Mouse (Mus musculus) gastrocnemius, postnatal 10 days (tissue): ENCODE results near the gene Fut4. TPM values are rescaled to one million over a fixed set of nuclear protein-coding genes. Genes with fewer than 3 reads are reported as not detected.
"Not testable (repeated sequence)": the region's sequence is repeated elsewhere in the genome, so short reads cannot be mapped to it uniquely, and the experiment has no call there.

Source experiments
- DNase-seq: peaks from one replicate; pipeline ENCODE4 v3.0.0; 2021; ENCODE audit warnings: mixed read lengths
- total RNA-seq, 2 experiments: library from RNA; stranded (reverse); gene quantifications; 2 replicates each; pipeline ENCODE4 v1.2.3; 2021

Fut4 gene
- total RNA-seq, 2 experiments from 2014 or later, result 0.56 to 0.84 TPM

DNA sequence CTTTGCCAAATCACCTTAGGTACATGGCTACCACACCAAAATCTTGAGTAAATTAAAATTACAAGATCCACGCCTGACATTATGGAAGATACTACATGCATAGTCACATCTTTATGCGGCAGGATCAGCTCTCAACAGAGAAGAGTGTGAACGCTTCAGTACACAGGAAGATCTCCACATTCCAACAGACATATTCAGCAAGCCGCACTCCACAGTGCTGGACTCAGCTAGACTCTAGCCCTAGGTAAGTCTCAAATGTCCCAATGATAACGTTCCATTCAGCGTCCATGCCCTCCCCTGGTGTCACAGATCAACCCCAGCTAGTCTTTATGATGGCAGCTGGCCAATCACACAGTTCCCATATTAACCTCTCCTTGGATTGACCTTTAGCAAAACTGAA is 26.2 kb downstream of the Fut4 start:
- no peak for DNase-seq

DNA sequence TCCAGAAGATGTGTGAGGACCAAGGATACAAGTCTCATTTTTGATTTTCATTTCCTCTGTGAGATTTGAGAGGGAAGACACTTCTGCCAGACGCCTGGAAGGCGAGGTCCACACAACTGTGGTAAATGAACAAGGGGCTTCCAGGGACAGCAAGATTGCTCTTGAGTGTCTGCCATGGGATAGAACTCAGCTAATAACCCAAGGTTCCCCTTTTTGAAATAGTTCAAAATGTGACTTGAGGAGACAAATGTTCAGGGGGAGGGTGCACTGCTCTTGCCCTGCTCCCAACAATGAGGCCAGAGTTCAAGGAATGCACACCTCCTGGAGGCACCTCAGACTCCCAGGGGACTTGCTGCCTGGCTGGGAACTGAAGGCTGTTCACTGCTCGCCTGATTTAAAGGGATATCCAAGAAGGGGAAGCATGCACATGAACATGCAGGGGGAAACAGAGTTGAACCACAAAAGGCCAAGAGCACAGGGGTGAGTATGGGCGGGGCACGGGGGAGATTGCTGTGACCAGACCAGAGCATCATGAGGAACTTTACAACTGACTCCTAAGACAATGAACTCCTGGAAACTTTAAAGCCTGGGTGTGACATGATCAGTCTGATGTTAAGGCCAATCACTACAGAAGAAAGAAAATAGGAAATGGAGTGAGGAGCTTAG is 27.3 kb downstream of the Fut4 start:
- no peak for DNase-seq

DNA sequence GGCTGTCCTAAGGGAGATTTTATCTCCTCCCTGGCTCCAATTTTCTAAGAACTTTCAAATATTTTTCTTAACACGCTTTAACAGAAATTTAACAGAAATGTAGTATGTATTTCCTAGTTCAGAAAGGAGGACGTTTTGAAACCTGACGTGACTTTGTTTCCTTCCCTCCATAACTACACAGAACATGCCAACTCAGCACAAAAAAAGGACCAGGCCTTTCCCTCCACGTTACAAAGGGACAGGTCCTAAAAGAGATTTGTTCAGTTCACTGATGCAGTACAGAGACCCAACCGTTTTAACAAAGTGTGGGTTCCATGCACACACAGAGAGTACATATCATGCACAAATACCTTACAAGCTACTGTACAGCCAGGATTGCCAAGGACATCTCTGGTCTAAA is 30.6 kb downstream of the Fut4 start:
- DNase-seq, result no peak

DNA sequence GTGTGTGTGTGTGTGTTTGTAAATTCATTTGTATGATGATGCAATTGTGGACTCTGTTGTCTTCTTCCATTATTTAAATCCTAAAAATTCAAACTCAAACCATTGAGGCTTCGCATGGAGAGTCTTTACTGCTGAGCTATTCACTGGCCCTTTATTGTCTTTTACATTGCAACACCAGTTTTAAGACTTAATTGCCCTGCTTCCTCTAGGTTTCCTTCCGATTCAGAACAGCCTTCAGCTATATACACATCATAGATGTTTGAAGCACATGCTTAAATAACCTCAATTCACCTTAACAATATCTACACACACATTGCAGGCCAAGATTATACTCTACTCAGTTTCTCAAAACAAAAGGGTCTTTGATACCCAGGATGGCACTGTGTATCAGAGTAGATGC is 31.8 kb downstream of the Fut4 start:
- DNase-seq, result no peak

DNA sequence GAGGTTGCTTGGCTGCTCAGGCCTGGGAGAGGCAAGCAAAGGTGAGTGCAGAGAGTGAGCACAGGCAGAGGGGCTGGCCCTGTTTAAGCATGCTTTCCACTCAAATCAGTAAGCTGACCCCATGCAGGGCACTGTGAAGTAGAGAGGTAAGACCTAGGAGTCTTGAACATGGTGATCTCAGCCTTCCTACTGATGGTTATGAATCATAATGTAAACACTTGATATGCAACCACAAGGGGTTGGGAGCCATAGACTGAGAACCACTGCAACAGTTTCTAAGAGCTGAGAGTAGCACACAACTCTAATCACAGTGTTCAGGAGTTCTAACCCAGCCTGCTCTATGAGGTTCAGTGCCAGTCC is 33.9 kb downstream of the Fut4 start:
- no peak for DNase-seq

DNA sequence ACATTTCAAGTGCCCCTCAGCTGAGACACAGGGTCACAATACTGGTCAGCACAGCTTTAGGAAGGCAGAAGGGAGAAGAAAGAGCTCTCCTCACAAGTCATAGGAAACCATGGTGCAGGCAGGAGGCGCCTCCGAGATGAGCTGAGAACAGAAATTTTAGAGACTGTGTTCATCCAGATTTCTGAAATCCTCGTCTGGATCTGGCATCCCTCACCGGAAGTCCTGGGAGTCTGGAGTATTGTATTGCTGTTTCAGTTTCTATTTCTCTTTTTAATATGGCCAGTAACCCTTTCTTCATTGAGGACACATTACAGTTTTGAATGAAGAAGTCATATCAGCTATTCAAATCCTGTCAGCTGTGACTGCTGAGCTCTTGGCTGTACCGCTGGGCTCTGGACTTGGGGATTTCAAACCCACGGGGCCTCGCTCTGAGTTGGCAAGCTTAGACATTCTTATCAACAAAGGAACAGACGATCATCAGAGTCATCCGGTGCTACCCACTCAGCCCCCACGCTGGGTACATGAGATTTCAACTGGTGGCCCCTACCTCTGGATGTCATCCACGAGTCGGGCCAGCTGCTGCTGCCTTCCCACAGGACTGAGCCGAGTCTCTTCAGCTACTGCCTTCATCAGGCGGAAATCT is 34.4 kb downstream of the Fut4 start:
- DNase-seq, result peak; percentile 38

DNA sequence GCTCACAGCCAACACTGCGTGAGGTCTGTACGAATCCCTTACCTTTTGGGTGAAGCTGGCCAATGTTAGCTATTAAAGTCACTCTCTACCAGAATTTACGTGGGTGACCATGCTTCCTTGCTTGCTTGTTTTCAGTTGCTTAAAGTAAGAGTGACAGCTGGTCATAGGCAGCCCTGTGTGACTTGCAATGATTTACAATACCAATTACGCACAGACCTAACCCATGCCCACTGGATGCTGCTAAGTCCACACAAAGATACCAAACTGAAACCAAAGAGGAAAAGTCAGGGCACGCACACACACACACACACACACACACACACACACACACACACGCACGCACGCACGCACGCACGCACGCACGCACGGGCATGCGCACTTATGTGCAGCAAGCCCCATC is 36.9 kb downstream of the Fut4 start:
- DNase-seq, result no peak

DNA sequence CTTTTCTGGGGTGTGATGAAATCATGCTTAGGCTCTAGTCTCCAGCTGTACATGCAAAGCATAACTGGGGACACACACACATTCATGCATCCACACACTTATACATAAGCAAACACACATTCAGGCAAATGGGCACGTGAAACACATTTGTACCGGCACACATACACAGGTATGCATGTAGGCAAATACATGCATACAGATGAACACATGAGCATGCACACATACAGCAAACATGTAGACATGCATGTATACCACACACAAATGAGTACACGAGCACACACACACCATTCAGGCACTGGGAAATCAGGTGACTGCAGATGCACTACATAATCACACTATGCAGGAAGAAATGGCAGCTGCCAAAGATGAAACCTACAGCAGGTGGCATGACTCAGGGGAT is 41.3 kb downstream of the Fut4 start:
- DNase-seq, result no peak

DNA sequence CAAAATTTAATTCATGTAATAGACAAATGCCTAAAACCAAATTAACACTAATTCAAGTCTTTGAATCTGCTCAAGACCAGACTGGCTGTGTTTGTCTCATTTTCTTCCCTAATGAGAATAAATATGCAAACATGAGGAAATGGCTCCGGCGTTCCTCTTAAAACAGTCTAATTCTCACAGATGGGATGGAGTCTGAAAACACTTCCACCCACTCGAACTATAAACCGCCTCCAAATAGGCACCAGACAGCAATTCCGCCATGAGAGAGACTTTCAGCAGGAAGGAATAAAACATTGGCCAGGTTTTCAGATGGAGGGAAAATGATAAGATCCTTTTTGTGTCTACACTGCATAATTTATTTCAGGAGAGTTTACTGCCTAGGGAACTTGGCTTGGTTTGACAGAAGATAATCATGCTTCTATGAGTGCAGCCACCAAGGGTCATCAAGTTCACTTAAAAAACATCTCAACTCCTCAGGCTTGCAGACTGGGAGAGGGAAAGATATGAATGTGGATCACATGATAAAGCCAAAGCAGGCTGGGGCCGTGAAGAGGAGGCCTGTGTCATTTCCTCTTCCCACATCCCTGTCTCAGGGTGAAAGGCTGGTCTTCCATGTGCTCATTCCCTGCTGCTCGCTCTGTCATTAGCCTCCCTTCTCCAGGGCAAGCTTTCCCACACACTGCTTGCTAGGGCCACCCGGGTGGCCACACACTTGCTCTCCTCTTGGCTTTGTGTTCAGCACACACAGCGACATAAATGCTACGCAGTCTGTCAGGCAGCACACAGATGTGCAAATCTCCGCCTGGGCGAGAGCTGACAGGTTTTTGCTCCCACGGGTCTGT is 46.7 kb downstream of the Fut4 start:
- DNase-seq, result no peak

DNA sequence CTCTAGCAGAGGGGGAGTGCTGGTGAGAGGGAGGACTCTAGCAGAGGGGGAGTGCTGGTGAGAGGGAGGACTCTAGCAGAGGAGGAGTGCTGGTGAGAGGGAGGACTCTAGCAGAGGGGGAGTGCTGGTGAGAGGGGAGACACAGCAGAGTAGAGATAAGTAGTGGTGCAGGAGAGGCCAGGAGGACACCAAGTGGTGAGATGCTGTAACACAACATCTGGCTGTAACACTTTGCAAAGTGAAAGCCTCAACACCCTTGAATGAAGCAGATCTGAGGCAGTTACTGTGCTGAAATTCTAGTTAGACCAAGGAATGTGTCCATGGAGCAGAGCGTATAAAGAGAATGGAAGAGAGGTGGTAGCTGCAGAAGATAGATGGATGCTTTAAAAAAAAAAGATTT is 51.4 kb downstream of the Fut4 start:
- DNase-seq, result not testable (repeated sequence)

DNA sequence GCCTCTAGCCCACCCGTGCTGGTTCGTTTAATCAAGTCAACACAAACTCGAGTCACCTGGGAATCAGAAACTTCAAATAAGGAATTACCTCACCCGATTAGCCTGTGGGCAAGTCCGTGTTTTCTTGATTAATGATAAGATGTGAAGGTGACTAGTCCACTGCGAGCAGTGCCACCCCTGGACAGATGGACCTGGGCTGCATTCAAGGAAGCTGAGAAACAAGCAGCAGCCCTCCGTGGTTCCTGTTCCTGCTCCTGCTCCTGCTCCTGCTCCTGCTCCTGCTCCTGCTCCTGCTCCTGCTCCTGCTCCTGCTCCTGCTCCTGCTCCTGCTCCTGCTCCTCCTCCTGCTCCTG is 52.9 kb downstream of the Fut4 start:
- DNase-seq, result no peak

DNA sequence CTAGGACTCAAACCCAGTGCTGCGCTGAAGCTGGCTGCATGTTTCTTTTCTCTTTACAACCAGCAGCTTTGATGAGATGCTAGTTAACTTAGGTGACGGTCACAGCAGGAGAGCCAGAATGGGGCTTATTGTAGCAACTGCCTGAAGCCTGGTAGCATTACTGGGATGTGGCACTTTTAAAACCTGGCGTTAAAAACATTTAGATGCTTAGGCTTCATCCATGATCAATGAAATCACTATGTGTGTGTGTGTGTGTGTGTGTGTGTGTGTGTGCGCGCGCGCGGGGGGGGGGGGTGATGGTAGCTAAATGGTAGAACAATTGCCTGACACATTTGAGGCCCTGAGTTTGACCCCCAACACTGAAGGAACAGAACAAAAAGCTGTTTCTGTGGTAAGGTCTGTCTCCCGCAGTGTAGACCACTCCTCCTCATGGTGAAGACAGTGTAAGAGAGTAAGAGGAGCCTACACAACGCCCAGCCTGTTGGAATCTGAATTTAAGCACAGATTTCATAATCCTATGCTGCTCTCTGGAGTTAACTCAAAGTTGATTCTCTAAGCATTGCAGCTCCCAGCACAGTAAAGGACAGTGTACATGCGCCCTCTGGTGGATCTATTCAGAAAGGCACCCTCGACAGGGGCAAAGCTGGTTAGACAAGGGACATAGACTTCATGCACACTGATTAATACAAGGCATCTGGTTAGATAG is 53.5 kb downstream of the Fut4 start:
- peak; percentile 89 for DNase-seq

Other genes with a start within 250 kb of the Fut4 start
- 100 to 1,000 TPM; 271 to 282 TPM for gene Amotl1, start 107.3 kb downstream of the Fut4 start, total RNA-seq
- under 1 TPM; 0.09 to 0.20 TPM for gene Piwil4, start 11.7 kb downstream of the Fut4 start, total RNA-seq
- not detected for gene 1700012B09Rik, start 18.6 kb upstream of the Fut4 start, total RNA-seq
- 10 to 100 TPM; 11.4 to 14.3 TPM for gene Mre11a, start 32.3 kb upstream of the Fut4 start, total RNA-seq
- gene Ankrd49, start 32.5 kb upstream of the Fut4 start, total RNA-seq, result 10 to 100 TPM in 1 of 2 experiments, 1 to 10 TPM in 1; 8.6 to 10.0 TPM
- gene Gpr83, start 107.8 kb upstream of the Fut4 start, total RNA-seq, result under 1 TPM in 1 of 2 experiments, not detected in 1; 0.16 TPM
- not detected for gene Izumo1r, start 151.6 kb upstream of the Fut4 start, total RNA-seq